Mouse (Mus musculus): Measurements from ENCODE around the gene Dkk3.

- TF ChIP-seq POLR2A (IDR thresholded peaks at IDR 0.05; ENCODE audit: extremely low read depth, insufficient read depth, low read length) (no peak), CTCF (IDR thresholded peaks at IDR 0.05; ENCODE audit: extremely low read depth, insufficient read depth, low read length) (no peak)
These were observed 3.7 kb downstream of the Dkk3 start for GRCm38 (mm10) chr7:112155194-112155593.

Measured in cortical plate, adult 2 months (tissue).